Mouse (Mus musculus) left cerebral cortex, adult 8-10 months (tissue): ENCODE data around the gene Lrtm2. TPM values are rescaled to one million over a fixed set of nuclear protein-coding genes. Genes with fewer than 3 reads are reported as not detected.

ENCODE experiments used
- DNase-seq, 2 experiments: peaks; one replicate each; pipeline ENCODE4 v3.0.0; 2022; ENCODE audit warnings: low spot score in 2 of 2
- total RNA-seq, 4 experiments: library from RNA; stranded (reverse); gene quantifications; 2 replicates each; pipeline ENCODE4 v1.2.4; 2022

The Lrtm2 gene
- total RNA-seq, 4 experiments from 2014 or later, result 65.9 to 70.9 (median 70.2) TPM

- DNase-seq, result no peak
Observed at GRCm38 (mm10) chr6:119336124-119336523, 5.6 kb upstream of the Lrtm2 start.

- DNase-seq, result no peak
Observed at GRCm38 (mm10) chr6:119333831-119334230, 3.3 kb upstream of the Lrtm2 start.

GRCm38 (mm10) chr6:119333202-119333601 is 2.6 kb upstream of the Lrtm2 start:
- DNase-seq, result no peak

DNA sequence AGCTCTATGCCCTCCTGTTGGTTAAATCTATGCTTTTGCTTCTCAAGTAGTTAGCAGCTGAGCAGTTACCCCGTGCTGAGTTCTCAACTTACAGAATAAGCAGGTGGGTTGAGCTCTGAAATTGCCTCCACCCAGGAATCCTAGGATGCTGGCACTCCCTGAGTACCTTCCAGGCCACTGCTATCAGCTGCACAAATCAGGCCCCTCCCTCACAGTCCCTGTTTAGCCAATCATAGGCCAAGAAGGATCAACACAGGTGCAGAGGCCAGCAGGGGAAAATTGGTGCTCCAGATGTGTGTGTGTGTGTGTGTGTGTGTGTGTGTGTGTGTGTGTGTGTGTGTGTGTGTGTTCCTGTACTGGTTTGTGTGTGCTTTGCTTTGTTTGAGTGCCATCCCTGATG is 1.5 kb upstream of the Lrtm2 start:
- DNase-seq, result no peak

GRCm38 (mm10) chr6:119329936-119330335 is 630 bp downstream of the Lrtm2 start:
- no peak for DNase-seq

- peak in 1 of 2 experiments; percentile 97 for DNase-seq
Observed at GRCm38 (mm10) chr6:119329215-119329714, 1.3 kb downstream of the Lrtm2 start.

- no peak for DNase-seq
Observed at GRCm38 (mm10) chr6:119328521-119329115, 1.9 kb downstream of the Lrtm2 start.

DNA sequence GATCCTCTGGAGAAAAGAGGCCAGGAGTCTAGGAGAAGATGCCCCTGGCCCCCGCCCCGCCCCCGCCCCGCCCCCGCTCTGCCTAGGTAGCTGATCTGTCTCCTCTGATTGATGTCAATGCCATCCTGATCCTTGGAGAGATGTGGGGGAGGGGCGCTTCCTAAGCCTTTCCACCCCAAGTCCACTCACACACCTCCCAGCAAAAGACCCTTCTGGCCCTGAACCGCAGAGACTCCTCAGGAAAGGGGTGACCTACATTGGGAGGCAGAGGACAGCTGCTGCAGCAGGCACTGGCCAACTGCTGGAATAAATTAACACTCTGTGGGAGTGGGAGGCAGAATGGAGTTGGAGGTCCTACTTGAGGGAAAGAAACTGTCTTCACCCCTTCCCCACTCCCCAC is 4.0 kb downstream of the Lrtm2 start:
- DNase-seq, result no peak

GRCm38 (mm10) chr6:119325978-119326377 is 4.6 kb downstream of the Lrtm2 start:
- DNase-seq, result no peak

- no peak for DNase-seq
Observed at GRCm38 (mm10) chr6:119324776-119325175, 5.8 kb downstream of the Lrtm2 start.

DNA sequence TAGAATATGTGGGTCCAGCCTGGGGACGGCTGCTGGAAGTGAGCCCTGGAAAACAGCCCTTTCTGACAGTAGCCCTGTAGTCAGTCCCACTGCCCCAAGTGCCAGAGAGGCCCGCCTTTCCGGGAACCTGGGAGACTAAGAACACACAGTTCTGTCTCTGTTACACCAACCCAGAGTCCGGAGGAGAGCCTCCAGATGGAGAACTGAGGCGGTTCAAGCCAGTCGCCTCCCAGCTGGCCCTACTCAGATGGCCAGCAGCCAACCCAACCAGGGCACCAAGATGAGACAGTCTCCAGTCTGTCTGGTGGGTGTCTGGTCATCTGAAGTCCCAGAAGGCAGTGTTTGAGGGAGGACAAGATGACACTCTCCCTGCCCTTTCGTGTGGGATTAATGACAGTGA is 8.8 kb downstream of the Lrtm2 start:
- no peak for DNase-seq

DNA sequence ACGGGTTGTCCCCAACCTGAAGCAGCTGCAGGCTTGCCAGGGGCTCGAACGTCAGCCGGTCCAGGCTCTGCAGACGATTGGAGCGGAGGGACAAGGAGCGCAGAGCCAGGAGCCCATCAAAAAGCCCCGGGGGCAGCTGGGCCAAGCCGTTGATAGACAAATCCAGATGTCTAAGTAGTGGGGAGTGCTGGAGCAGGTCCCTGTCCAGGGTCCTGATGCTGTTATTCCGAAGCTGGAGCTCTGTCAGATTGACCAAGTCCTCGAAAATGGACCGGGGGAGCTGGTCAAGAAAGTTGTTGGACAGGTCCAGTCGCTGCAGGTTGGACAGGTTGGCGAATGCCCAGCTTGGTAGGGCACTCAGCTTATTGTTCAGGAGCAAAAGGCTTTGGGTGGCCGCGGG is 10.1 kb downstream of the Lrtm2 start:
- no peak for DNase-seq

- DNase-seq, result no peak
Observed at GRCm38 (mm10) chr6:119319358-119319757, 11.2 kb downstream of the Lrtm2 start.

DNA sequence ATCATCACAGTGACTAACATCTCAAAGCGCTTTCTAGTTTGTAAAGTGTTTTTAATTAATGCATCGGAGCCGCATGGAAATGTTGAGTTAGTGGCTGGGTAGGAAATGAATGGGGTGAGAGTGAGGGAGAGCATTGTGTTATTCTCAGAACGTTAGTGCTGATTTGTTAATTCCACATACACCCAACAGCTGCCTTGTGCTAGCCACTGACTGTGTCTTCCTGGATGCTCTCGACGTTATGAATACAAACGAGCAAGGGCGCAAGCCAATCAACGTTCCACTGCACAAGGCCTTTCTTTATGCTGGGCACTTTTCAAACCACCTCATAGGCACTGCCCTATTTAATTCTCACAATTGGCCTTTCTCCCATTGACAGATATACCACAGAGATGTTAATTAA is 11.8 kb downstream of the Lrtm2 start:
- DNase-seq, result no peak

GRCm38 (mm10) chr6:119314751-119315476 is 15.7 kb downstream of the Lrtm2 start:
- DNase-seq, result peak in 1 of 2 experiments; percentile 16

DNA sequence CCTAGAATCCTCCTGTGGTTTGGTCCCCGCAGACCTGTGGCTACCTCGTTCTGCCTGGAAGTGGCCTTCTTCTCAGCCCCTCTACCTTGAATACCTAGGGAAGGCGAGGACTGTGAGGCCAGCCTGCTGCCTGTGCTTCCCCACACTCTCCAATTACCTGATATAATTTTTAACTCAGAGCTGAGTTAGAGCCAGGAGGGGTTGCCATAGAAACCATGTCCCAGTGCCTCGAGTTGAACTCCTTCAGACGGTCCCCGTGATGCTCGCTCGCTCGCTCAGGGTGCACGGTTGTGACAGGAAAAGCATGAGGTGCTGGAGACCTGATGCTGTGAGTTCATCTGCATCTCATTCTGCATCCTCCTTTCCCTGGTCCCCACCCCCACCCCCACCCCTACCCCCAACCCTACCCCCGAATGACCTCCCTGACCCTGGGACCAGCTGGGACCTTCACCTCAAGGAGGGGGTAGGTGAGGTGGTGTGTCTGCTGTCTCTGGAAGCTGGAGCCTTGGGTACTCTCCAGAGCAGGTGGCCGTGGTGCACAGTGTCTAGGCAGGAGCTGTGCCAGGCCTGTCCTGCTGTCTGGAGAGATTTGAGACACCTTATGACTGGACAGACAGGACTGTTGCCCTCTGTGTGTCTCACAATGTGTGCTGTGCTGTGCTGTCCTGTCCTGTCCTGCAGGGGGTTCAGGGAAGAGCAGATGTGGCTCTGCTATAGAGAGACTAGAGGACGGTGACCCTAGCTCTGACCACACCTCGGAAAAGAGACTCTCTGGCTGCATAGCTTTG is 16.8 kb downstream of the Lrtm2 start:
- DNase-seq, result peak in 1 of 2 experiments; percentile 3

DNA sequence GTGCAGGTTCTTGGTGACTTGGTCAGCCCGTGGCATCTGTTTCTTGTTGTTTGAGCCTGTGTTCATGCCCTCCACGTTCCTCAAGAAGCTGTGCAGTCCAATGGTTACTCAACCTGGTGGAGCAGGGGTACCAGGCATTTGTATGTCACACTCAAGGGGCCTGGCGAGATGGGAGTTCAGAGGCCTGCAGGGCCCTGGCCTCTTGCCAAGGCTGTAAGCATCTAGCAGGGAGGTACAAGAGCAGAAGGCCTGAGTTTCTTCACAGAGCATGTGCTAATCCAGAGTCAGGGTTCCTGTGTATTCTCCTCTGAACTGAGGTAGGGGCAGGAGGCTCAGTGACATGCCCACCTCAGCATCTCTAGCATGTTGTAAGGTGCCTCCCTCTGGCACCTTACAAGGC is 17.5 kb downstream of the Lrtm2 start:
- no peak for DNase-seq

- DNase-seq, result no peak
Observed at GRCm38 (mm10) chr6:119312381-119312780, 18.2 kb downstream of the Lrtm2 start.

DNA sequence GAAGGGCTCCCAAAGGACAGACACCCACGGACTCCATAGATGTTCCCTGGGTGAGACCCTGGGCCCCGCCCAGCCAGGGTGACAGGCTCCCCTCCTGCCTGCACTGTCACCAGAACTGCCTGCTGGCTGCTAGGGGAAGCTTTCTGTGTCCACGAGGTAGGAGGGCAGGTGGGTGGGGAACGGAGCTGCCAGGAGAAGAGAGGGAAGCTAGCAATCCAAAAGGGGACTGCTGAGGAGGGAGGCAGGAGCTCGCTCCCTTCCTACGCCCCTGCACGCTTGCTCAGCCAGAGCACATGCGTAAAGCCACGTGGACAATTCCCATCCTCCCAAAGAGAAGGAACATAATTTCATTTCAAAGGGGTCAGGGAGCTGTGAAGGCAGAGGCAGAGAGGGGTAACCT is 20.4 kb downstream of the Lrtm2 start:
- DNase-seq, result peak in 1 of 2 experiments; percentile 89

GRCm38 (mm10) chr6:119307867-119308413 is 22.6 kb downstream of the Lrtm2 start:
- DNase-seq, result no peak

DNA sequence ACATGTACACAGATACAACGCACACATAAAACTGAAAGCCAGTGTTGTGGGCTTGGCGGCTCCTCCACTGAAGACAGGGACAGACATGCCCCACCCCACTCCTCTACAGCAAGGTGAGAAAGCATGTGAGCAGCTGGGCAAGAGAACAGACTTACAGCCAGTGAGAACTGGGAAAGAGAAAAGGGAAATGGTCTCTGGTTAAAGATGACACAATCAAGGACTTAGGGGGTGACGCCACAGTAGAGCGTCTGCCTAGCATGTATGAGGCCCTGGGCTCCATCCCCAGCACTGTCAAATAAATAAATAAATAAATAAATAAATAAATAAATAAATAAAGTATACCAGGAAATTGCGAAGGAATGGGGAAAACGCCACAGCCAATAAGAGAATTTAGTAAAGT is 27.2 kb downstream of the Lrtm2 start:
- DNase-seq, result no peak

GRCm38 (mm10) chr6:119301310-119301709 is 29.3 kb downstream of the Lrtm2 start:
- no peak for DNase-seq
